Mouse (Mus musculus) MN1 (cell line): ENCODE results near the gene Sept5.

ENCODE experiments used
- DNase-seq: peaks from one replicate; pipeline ENCODE4 v3.0.0-alpha.2; 2016; ENCODE audit warnings: low spot score

Gene Sept5

GRCm38 (mm10) chr16:18611752-18612151 is 18.0 kb downstream of the Sept5 start:
- no peak for DNase-seq

DNA sequence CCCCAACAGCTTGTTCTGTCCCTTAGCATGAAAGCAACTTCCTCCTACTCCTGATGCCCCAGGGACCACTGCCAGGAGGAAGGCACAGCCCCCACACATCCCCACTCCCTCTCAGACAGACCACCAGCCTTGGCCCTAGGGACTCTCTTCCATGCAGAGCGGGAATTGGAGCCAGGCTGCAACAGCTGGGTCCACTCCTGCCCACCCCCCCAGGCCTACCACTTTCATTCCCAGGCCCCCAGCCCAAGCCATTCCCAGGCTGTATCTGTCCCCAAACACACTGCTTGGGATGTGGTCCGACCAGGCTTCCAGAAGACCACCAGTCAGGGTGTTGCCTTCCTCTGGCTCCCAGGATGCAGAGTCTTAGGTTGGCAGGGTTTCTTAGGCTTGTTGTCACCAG is 20.7 kb downstream of the Sept5 start:
- no peak for DNase-seq

GRCm38 (mm10) chr16:18608226-18608625 is 21.5 kb downstream of the Sept5 start:
- DNase-seq = no peak

- DNase-seq = no peak
Measured at GRCm38 (mm10) chr16:18605705-18606104, 24.0 kb downstream of the Sept5 start.

DNA sequence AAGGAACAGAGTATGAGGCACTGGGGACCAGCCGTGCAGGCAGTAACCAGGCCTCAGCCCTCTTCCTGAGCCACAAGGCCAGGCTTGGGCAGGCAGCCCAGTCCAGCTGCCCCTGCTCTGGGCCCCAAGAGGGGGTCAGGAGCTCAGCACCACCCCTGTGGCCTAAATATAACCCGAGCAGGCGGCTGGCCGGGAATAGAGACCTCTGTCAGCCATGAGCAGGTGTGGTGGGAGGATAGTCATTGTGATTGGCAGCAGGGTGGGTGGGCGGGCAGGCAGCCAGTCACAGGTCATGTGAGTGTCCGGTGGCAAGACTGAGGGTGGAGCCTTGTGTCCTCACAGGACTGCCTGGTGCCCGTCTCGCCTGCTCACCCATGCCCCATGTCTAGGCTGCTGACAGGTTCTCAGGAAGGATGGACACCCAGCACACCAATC is 25.5 kb downstream of the Sept5 start:
- peak; percentile 69 for DNase-seq

DNA sequence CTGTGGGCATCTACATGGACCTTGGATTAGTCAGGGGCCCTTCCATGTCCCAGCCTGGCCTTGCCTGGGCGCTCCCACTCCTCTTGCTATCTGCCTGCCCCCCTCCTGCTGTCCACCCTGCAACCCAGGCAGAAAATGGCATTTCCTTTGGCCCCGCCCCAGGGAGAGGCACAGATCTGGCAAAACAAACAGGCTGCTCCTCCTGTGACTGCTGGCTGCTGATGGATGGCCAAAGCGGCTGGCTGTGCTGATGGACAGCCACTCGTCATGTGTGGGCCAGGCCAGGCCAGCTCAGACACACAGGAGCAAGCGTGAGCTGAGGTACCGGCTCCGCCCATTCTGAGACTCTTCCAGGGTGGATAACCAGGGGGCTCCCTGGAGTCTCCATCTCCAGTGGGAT is 28.3 kb downstream of the Sept5 start:
- DNase-seq = peak; percentile 31

- no peak for DNase-seq
Measured at GRCm38 (mm10) chr16:18598006-18598405, 31.7 kb downstream of the Sept5 start.

- no peak for DNase-seq
Measured at GRCm38 (mm10) chr16:18596255-18596654, 33.5 kb downstream of the Sept5 start.

GRCm38 (mm10) chr16:18593930-18594329 is 35.8 kb downstream of the Sept5 start:
- DNase-seq = no peak

GRCm38 (mm10) chr16:18591047-18592018 is 38.4 kb downstream of the Sept5 start:
- peak; percentile 40 for DNase-seq

- DNase-seq = peak; percentile 45
Measured at GRCm38 (mm10) chr16:18589804-18590790, 39.7 kb downstream of the Sept5 start, which contains the start of gene Tbx1. TSS of gene Tbx1 (minus strand) at chr16:18590671.

GRCm38 (mm10) chr16:18589080-18589621 is 40.6 kb downstream of the Sept5 start:
- no peak for DNase-seq

DNA sequence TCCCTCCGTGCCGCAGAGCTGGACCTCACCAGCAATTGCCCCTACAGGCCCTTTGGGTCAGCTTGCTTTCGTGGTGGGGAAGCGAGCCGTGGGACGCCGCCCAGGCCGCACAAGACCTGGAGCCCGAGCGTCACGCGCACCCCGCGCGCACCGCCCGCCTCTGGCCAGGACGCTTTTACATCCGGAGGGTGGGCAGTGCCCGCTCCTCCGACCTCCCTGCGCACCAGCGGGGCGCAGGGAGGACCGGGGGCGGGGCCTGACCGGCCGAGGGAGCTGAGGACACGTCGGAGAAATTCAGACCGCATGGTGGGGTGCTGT is 41.1 kb downstream of the Sept5 start:
- DNase-seq = peak; percentile 67

GRCm38 (mm10) chr16:18587847-18588737 is 41.7 kb downstream of the Sept5 start:
- peak; percentile 52 for DNase-seq

DNA sequence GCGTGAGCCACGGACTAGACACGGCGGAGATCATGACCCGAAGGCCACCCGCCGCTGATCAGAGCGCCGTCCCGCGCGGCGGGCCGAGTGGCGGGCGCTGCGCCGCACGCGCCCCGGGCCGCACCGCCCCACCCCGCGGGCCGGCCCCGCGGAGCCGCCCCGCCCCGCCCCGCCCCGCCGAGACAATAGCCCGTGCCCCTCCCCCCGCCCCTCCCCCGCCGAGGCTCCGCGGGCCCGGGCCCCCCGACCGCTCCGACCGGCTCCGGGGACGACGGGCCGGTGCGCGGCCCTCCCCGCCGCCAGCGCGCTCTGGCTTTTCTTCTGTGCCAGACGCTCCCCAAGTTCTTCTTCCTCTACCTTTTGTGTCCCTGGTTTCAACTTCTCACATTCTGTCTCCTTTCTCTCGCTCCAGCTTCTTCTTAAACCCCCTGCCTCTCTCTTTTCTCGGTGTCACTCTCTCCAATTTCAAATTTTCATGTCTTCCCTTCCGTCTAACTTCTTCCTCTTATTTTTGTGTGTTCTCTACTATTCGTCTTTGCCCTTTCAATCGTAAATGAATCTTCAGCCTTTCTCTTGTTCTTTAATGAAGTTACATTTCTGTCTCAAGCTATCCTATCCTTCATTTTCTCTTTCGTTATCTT is 42.7 kb downstream of the Sept5 start:
- DNase-seq = no peak

GRCm38 (mm10) chr16:18586076-18586905 is 43.5 kb downstream of the Sept5 start:
- DNase-seq = no peak

DNA sequence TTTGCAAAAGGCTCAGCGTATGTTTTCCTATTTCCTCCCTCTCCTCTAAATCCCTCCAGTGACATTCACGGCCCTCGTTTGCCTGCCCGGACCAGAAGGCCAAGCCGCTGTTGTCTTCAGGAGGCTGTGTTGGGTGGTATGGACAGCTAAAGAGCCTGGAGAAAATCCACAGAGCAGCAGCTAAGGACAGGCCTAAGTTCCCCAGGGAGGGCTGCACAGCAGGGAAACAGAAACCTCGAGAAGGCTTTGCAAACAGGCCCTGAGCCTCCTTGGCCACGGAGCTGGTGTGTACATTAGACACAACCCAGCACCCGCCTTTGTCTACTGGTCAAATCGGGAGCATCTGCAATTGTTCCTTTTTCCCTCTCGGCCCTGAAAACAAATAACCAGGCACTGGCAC is 44.1 kb downstream of the Sept5 start:
- DNase-seq = peak; percentile 47

DNA sequence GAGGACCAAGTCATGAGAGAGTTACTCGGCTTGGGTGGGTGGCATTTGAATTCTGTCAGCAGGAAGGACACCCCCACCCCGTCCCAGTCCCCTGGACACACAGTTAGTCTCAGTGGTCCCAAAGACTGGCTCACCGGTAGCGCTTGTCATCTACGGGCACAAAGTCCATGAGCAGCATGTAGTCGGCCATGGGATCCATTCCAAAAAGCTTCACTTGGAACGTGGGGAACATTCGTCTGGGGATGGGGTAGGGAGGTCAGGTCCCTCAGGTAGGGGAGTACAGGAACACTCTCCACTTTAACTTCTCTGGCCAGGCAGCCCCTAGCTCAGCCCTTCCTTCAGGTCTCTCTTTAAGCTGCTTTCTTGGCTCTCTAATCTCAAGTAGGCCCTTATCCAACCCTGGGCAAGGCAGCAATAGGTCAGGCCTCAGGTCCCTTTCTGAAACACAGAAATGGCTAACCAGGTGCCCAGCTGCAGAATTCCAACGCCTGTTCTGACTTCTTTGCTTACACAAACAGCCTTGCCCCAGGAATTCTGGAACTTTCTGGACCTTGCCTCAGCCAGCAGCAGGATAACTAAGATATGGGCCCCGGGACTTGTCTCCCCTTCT is 44.7 kb downstream of the Sept5 start:
- DNase-seq = no peak

GRCm38 (mm10) chr16:18583673-18584357 is 45.9 kb downstream of the Sept5 start:
- no peak for DNase-seq
